ENCODE assay signal across 32 mouse cellular contexts in the genomic region with DNA sequence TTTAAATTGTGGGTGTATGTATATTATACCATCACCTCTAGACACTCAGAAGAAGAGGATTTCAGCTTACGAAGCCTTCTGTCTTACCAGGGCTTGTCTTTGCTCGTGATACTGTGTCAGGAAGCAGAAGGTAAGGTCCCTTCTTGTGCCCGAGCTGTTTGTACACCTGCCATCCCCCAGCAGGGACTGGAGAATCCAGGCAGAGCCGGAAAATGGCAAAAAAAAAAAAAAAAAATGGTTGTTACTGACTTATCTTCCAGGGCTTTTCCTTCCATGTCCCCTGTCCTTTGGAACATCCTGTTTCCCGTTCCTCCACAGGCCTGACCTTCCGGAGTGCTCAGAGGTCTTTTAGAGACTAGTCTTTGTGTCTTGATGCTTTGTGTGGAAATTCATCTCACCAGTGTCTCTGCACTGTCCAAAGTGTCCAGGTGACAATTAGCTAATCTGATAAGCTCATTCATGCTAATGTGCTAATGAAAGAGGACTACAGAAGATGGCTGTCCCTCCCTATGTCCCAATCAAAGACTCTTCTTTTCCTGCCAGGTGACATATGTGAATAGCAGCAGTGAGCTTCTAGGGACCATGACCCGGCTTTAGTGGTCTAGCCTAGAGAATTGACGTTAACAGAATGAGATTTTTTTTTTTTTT. TPM values are rescaled to one million over a fixed set of nuclear protein-coding genes. Genes with fewer than 3 reads are reported as not detected.
DNase-seq lines count a peak whose midpoint lies in the region; ATAC-seq lines count a peak whose summit lies in the region.
"Had no signal": no experiment of that assay in that cellular context is flagged by ENCODE, and none has a peak within 500 bp of the region (broad histone marks: within the 10 kb centered on the region; RNA-seq: fewer than 3 reads in every experiment).

No protein-coding gene starts in this region.

- H3K9me3 ChIP-seq in forebrain, embryonic 13.5 days (replicated peaks), result no peaks in the 10 kb centered on the region
- H3K9me3 ChIP-seq: embryonic facial prominence, embryonic 10.5 days; heart, embryonic 15.5 days; hindbrain, embryonic 13.5 days; limb, embryonic 13.5 days; liver, embryonic 12.5 days; neural tube, embryonic 13.5 days had no signal

- ATAC-seq in forebrain, embryonic 13.5 days, result no peak
- no peak for ATAC-seq in megakaryocyte-erythroid progenitor cell, adult 5-6 weeks (replicated peaks; ENCODE audit: low FRiP score, low TSS enrichment, poor library complexity, severe bottlenecking)
- ATAC-seq: forebrain, postnatal 0 days; liver, embryonic 12.5 days had no signal

- H3K27me3 ChIP-seq in forebrain, embryonic 13.5 days, result no peaks in the 10 kb centered on the region
- H3K27me3 ChIP-seq: CH12.LX; heart, embryonic 15.5 days; limb, embryonic 13.5 days; liver, embryonic 12.5 days had no signal

- no peak overlapping the region for H3K4me3 ChIP-seq in forebrain, embryonic 13.5 days
- H3K4me3 ChIP-seq: embryonic facial prominence, embryonic 10.5 days; heart, embryonic 15.5 days; hindbrain, embryonic 13.5 days; layer of hippocampus, adult 2 months; limb, embryonic 13.5 days; liver, embryonic 12.5 days; neural tube, embryonic 13.5 days had no signal

- H3K4me1 ChIP-seq in forebrain, embryonic 13.5 days, result no peaks in the 10 kb centered on the region
- H3K4me1 ChIP-seq: heart, embryonic 15.5 days; hindbrain, embryonic 13.5 days; limb, embryonic 13.5 days; liver, embryonic 12.5 days; neural tube, embryonic 13.5 days had no signal

- H3K4me2 ChIP-seq in forebrain, embryonic 13.5 days, result no peak overlapping the region
- H3K4me2 ChIP-seq: heart, embryonic 15.5 days; hindbrain, embryonic 13.5 days; limb, embryonic 13.5 days; liver, embryonic 12.5 days; neural tube, embryonic 13.5 days had no signal

- WGBS in forebrain, embryonic 13.5 days, result 84% methylated on average over 8 of the region's 8 CpGs

- DNase-seq in left cerebral cortex, postnatal 4 days, result peak; percentile 45
- DNase-seq in left cerebral cortex, adult 8-10 months (ENCODE audit: low spot score in 2 of 2), result no peak
- peak; percentile 74 for DNase-seq in brain, adult 2 months (ENCODE audit: low read depth, low spot score)
- DNase-seq in cerebellum, adult 9-10 months, result peak; percentile 66
- DNase-seq in heart, adult 9 months (ENCODE audit: low spot score in 2 of 2), result no peak
- DNase-seq: adrenal gland, postnatal 25 days; B cell, adult 2 months; forebrain, postnatal 0 days; gastrocnemius, postnatal 36 days; heart, postnatal 36 days; kidney, adult 2 months; layer of hippocampus, postnatal 36 days; lung, adult 2 months; midbrain, embryonic 14.5 days; retina, postnatal 1 day; right cerebral cortex, postnatal 25 days; spleen, adult 18-20 months had no signal

- H3K9ac ChIP-seq in forebrain, embryonic 13.5 days, result no peak overlapping the region
- H3K9ac ChIP-seq: forebrain, postnatal 0 days; heart, embryonic 15.5 days; hindbrain, embryonic 13.5 days; limb, embryonic 13.5 days; liver, embryonic 12.5 days; neural tube, embryonic 13.5 days had no signal

- H3K27ac ChIP-seq in forebrain, embryonic 13.5 days, result no peak overlapping the region
- H3K27ac ChIP-seq: embryonic facial prominence, embryonic 10.5 days; heart, embryonic 15.5 days; hindbrain, embryonic 13.5 days; kidney, postnatal 0 days; layer of hippocampus, adult 2 months; limb, embryonic 13.5 days; liver, embryonic 12.5 days; neural tube, embryonic 13.5 days had no signal

- intact Hi-C loops in left cerebral cortex, postnatal 4 days (cut with DNase I), result no loop called here

- no peaks in the 10 kb centered on the region for H3K36me3 ChIP-seq in forebrain, embryonic 13.5 days (ENCODE audit: poor library complexity, severe bottlenecking)
- H3K36me3 ChIP-seq: embryonic facial prominence, embryonic 10.5 days; heart, embryonic 15.5 days; hindbrain, embryonic 13.5 days; limb, embryonic 13.5 days; liver, embryonic 12.5 days; neural tube, embryonic 13.5 days had no signal

RNA-seq across cellular contexts. Expression of a gene that starts 44.1 kb away (rescaled TPM):
- under 1 TPM; 0.36 to 0.64 TPM for total RNA-seq in left cerebral cortex, postnatal 4 days (2021)
- total RNA-seq in left cerebral cortex, adult 8-10 months (2022), result 1 to 10 TPM in 3 of 4 experiments, under 1 TPM in 1; 0.50 to 3.8 (median 1.9) TPM
- polyA plus RNA-seq in forebrain, embryonic 13.5 days (2015; fragmentation: Nextera tagmentation; extraction: Ambion mirVana), result 24.9 and 36.8 TPM in 2 replicates
- total RNA-seq in megakaryocyte-erythroid progenitor cell, adult 5-6 weeks (2014; fragmentation: Nextera tagmentation), result not detected in 2 replicates
- total RNA-seq in megakaryocyte-erythroid progenitor cell, adult 5-6 weeks (2017), result not detected in 2 replicates
- total RNA-seq: adrenal gland, postnatal 25 days; CH12.LX; gastrocnemius, adult 18-20 months; gastrocnemius, postnatal 36 days; heart, postnatal 36 days; megakaryocyte, adult 5-6 weeks had no signal
- polyA plus RNA-seq: heart, embryonic 15.5 days; intestine, embryonic 14.5 days; kidney, adult 2 months; kidney, postnatal 0 days; limb, embryonic 13.5 days; liver, embryonic 12.5 days; lung, adult 2 months; neural tube, embryonic 13.5 days; testis, adult 2 months had no signal

Comparison
In these comparisons a context has a peak if more than half of its experiments do, and no peak if none do; other contexts are left out.
1. DNase-seq: peak in left cerebral cortex, postnatal 4 days (single experiment), brain, adult 2 months (single experiment) and cerebellum, adult 9-10 months (single experiment); none in left cerebral cortex, adult 8-10 months (0 of 2) and heart, adult 9 months (0 of 2).